Mouse (Mus musculus): ENCODE data around the gene Pgc.

Pgc gene

GRCm38 (mm10) chr17:47748791-47749553 is 22.3 kb downstream of the Pgc start:
- no peak for DNase-seq (ENCODE audit: low read depth in 2 of 2, low spot score in 2 of 2)

- DNase-seq (ENCODE audit: low read depth in 2 of 2, low spot score in 2 of 2), result no peak
Measured at GRCm38 (mm10) chr17:47749626-47750025, 23.0 kb downstream of the Pgc start.

GRCm38 (mm10) chr17:47750101-47750500 is 23.5 kb downstream of the Pgc start:
- no peak for DNase-seq (ENCODE audit: low read depth in 2 of 2, low spot score in 2 of 2)

GRCm38 (mm10) chr17:47751811-47752210 is 25.2 kb downstream of the Pgc start:
- DNase-seq (ENCODE audit: low read depth in 2 of 2, low spot score in 2 of 2), result no peak

GRCm38 (mm10) chr17:47753130-47753775 is 26.6 kb downstream of the Pgc start:
- DNase-seq (ENCODE audit: low read depth in 2 of 2, low spot score in 2 of 2), result no peak

GRCm38 (mm10) chr17:47754246-47754645 is 27.6 kb downstream of the Pgc start:
- no peak for DNase-seq (ENCODE audit: low read depth in 2 of 2, low spot score in 2 of 2)

GRCm38 (mm10) chr17:47756366-47756765 is 29.7 kb downstream of the Pgc start:
- no peak for DNase-seq (ENCODE audit: low read depth in 2 of 2, low spot score in 2 of 2)

GRCm38 (mm10) chr17:47757056-47757610 is 30.5 kb downstream of the Pgc start:
- DNase-seq (ENCODE audit: low read depth in 2 of 2, low spot score in 2 of 2), result no peak

- DNase-seq (ENCODE audit: low read depth in 2 of 2, low spot score in 2 of 2), result no peak
Measured at GRCm38 (mm10) chr17:47759702-47760410, 33.2 kb downstream of the Pgc start.

- DNase-seq (ENCODE audit: low read depth in 2 of 2, low spot score in 2 of 2), result no peak
Measured at GRCm38 (mm10) chr17:47762028-47762427, 35.4 kb downstream of the Pgc start.

- DNase-seq (ENCODE audit: low read depth in 2 of 2, low spot score in 2 of 2), result no peak
Measured at GRCm38 (mm10) chr17:47762518-47763340, 36.1 kb downstream of the Pgc start.

GRCm38 (mm10) chr17:47765986-47766385 is 39.3 kb downstream of the Pgc start:
- DNase-seq (ENCODE audit: low read depth in 2 of 2, low spot score in 2 of 2), result no peak

GRCm38 (mm10) chr17:47766407-47767043 is 39.9 kb downstream of the Pgc start:
- DNase-seq (ENCODE audit: low read depth in 2 of 2, low spot score in 2 of 2), result no peak

- no peak for DNase-seq (ENCODE audit: low read depth in 2 of 2, low spot score in 2 of 2)
Measured at GRCm38 (mm10) chr17:47767081-47767455, 40.4 kb downstream of the Pgc start.

- DNase-seq (ENCODE audit: low read depth in 2 of 2, low spot score in 2 of 2), result no peak
Measured at GRCm38 (mm10) chr17:47767456-47768141, 41.0 kb downstream of the Pgc start.

GRCm38 (mm10) chr17:47768707-47769276 is 42.1 kb downstream of the Pgc start:
- DNase-seq (ENCODE audit: low read depth in 2 of 2, low spot score in 2 of 2), result peak; percentile 9 to 38

GRCm38 (mm10) chr17:47769389-47770299 is 43.0 kb downstream of the Pgc start:
- no peak for DNase-seq (ENCODE audit: low read depth in 2 of 2, low spot score in 2 of 2)

- DNase-seq (ENCODE audit: low read depth in 2 of 2, low spot score in 2 of 2), result no peak
Measured at GRCm38 (mm10) chr17:47773604-47774003, 47.0 kb downstream of the Pgc start.
